Mouse (Mus musculus) thymus, postnatal 4 days (tissue): Measurements from ENCODE around the gene Gpr146.

ENCODE experiments used
- DNase-seq: peaks from one replicate; pipeline ENCODE4 v3.0.0; 2021

Gpr146 gene

DNA sequence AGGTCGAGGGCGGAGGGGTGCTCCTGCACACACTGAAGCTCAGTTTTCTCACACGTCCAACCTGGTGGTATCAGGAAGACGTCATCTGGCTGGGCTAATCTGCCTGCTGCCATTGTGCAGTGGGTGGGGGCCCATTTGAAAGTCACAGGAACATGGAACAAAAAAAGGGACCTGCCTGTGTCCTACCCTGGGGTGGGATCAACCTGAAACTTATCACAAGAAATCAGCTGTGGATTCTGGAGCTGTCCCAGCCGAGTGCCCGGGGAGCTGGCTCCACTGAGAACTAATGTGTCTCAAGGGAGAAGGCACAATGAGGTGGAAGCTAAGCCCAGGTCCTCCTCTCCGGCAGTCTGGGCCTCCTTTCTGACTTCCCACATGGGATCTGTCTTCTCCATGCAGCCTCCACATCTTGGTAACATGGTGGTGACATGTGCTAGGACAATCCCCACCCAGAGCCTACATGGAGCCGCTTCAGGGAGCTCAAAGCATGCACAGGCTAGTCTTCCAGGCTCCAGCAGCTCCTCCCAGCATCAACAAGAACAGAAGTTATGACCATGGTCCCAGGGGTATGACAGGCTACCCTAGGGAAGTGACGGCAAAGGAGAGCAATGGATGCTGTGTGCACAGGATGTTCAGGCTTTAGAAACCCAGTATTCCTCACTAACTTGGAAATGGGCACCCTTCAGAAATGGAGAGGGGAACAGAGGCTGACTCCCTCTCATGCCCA, 56.5 kb downstream of the Gpr146 start:
- no peak for DNase-seq

DNA sequence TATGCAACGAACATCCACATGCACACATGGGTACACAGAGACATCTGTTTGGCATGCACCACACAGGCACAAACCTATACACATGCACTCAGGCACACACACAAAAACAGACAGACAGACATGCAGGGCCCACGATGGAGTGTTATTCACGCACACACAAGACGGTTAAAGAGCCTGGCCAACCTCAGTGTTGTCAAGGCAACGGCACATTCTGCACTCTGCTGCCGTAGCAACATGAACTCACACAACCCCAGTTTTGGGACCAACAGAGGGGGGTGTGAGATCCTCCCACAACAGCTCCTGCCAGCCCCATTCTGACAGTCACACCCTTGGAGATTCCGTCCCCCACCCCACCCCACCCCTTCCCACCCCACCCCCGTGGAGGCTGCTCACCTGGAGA, 57.4 kb downstream of the Gpr146 start:
- no peak for DNase-seq

DNA sequence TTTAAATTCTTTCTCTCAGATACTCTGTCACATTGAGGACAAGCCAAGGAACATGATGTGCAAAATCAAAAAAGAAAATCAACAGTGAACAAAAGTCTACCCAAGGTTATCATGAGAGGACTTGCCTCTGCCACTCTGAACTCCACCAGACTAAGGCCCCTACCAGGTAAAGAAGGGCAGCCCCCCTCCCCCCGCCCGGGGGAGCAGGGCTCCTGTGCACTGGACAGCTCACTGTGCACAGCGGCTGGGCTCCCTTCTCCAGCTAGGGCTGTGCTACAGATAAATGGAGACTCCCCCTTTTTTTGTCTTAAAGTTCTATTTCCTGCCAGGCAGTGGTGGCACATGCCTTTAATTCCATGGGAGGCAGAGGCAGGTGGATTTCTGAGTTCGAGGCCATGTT, 60.3 kb downstream of the Gpr146 start:
- no peak for DNase-seq

DNA sequence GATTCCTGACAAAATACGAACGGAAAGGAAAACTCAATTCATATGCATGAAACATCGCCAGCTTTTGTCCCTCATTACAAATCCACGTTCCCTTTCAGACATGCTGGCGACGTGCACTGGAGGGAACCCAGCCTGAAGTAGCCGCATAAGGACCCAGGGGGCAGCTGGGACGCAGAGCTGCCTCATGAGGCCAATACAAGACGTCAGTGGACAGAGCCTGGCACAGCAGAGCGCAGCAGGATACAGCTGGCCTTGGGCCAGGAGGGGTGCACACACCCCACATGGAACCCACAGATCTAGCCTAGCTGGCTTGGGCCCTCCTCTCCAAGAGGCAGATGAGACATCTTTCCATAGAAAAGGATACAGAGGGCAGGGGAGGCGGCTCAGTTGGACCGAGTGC, 60.9 kb downstream of the Gpr146 start:
- no peak for DNase-seq

DNA sequence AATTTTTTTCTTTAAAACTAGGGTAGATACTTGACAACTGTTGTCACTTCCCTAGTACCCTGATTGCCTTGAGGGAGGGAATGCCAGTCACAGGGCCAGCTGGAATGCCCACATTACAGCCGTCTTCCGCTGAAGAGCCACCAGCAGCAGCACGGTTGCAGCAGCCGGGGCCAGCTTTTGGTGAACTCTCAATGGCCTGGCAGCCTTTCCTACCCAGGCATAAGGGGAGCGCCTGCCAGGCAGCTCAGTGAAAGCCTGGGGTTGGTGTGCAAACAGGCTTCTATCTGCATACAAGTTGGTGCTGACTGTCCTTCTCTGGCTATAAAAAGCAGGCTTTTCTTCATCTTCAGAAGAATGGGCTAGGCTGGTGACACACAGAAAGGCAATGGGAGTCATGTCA, 63.0 kb downstream of the Gpr146 start:
- no peak for DNase-seq

DNA sequence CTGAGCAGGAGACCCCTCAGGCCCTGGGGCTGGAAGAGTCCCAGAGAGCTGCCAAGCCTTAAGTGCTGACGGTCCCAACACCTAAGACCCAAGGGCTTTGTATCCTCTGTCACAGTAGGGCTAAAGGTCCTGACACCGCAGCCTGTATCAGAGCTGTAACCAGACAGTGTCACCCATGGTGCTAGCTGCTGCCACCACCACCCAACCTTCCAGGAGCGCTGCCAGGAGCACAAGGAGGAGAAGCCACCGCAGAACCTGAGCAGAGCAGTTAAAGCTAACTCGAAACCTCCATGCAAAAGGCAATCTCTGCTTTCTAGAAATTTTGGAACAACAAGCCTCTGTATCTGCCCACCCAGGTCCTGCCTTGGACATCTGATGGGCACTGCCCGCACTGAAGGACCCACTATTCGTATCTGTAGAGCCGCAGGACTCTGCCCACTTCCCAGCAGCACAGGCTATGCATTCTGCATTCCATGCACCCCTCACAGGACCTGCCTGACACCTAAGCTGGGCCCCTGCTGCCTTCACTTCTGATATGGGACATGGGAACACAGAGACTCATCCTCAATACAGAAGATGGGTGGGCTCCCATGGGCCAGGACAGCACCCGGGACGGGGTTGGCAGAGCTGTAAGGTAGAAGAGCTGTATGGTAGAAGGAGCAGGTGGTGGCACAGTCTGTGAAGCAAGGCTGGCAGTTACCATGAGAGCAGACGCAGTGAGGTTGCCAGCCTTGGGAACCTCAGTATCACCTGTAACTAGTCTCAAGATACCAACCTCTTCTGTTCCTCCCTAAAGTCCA, 63.6 kb downstream of the Gpr146 start:
- no peak for DNase-seq

DNA sequence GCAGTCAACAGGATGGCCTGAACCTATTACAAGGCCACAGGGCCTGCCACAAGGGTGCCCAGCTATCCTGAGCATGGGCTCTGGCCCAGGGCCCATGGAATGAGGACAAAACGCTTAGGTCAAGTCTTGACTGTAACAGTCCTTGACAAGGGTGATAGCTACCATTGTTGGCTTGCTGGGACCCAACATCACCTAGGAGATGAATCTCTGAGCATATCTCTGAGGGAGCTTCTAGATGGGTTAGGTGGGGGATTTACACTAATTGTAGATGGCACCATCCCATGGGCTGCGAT, 64.2 kb downstream of the Gpr146 start:
- no peak for DNase-seq

DNA sequence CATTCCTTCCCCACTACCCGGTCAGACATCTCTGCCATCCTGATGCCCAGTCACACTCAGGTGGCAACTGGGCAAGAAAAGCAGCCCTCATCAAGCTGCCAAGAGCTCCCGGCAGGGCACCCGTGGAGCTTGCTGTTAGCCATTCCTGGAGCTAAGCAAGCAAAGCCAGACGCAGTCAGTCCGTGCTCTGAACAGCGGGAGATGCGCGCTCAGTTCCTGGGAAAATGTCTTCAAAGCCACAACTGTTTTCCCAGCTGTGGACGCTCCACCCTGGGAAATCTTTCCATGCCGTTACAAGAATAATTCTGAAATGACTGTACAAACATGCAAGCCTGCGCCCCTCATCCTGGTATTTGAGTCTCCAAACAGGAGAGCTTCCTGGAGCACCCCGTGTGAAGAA, 64.9 kb downstream of the Gpr146 start:
- no peak for DNase-seq

DNA sequence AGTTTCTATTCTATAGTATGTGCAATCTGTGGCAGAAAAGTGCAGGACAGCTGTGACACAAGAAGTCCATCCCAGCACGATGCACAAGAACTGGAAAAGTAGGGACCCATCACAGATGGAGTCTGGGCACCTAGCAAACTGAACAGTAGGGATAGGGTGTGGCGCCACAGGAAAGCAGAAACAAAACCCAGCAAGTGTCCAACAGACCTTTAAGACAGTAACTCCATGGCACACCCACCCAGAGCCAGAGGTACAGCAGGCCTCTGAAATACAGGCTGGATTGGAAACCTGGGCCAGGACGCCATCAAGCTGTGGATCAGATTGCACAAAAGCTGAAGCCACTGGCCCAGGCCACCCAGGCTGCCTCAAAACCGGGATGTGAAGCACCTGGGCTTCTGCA, 65.5 kb downstream of the Gpr146 start:
- no peak for DNase-seq

DNA sequence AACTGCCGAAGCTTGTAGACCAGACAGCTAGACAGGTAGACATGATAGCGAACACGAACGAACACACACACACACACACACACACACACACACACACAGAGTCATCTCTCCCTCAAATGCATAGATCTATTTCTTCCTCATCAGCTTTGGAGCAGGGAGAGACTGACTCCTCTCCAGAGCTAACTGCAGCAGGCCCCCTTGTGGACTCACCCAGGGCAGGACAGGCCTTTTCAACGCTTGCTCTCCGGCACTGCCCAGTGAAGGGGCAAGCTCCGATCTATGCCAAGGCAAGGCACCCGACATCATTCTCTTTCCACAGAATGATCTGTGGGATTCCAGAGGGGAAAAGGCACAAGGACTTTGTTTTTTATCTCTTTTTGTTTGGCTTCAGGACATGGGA, 67.8 kb downstream of the Gpr146 start:
- no peak for DNase-seq
